Mouse (Mus musculus): Measurements from ENCODE around the gene Tmem51.
"Not testable (repeated sequence)": the region's sequence is repeated elsewhere in the genome, so short reads cannot be mapped to it uniquely, and the experiment has no call there.

The Tmem51 gene

DNA sequence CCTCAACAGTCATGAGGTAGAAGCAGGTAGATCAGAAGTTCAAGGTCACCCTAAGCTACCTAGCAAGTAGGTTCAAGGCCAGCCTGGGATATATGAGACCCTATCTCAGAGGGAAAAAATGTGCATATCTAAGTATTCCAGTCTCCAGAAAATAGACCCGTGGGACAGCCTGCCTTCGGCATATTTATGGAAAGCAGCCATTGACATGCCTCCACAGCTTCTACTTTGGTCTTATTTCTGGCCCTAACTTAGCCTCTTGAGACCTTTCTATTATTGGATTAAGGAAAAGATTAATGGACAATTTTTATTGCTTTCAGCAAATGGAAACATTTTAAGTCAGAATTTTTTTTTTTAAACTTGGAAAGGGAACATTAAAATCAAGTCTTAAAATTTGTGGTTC is 57.1 kb downstream of the Tmem51 start:
- no peaks in the 10 kb centered on the region for H3K27me3 ChIP-seq (ENCODE audit: control insufficient read depth, insufficient read depth, low read length, poor library complexity, severe bottlenecking)
- no peak for DNase-seq (ENCODE audit: low read depth, low spot score)
- H3K36me3 ChIP-seq (ENCODE audit: control insufficient read depth, insufficient read depth, low read length, poor library complexity, severe bottlenecking), result no peaks in the 10 kb centered on the region

DNA sequence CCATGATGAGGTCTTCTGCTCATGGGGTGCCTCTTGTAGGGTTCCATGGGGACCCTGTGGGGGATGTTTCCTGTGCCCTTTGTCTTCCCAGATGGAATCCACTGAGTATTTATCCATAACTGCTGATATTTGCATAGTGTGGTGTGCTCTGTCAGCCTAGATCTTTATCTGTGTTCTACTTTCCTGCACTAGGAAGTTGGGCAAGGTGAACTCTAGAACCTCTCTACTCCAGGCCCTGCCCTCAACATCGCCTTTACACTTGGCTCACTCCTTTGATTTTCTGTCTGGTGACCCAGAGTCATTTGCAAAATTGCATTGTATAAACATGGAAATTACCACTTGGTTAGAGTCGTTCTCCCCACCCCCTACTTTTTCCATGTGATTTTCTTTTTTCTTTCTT is 59.6 kb downstream of the Tmem51 start:
- Histone ChIP-seq H3K36me3 (ENCODE audit: control insufficient read depth, insufficient read depth, low read length, poor library complexity, severe bottlenecking) (no peaks in the 10 kb centered on the region), H3K27me3 (ENCODE audit: control insufficient read depth, insufficient read depth, low read length, poor library complexity, severe bottlenecking) (no peaks in the 10 kb centered on the region)
- no peak for DNase-seq (ENCODE audit: low read depth, low spot score)

DNA sequence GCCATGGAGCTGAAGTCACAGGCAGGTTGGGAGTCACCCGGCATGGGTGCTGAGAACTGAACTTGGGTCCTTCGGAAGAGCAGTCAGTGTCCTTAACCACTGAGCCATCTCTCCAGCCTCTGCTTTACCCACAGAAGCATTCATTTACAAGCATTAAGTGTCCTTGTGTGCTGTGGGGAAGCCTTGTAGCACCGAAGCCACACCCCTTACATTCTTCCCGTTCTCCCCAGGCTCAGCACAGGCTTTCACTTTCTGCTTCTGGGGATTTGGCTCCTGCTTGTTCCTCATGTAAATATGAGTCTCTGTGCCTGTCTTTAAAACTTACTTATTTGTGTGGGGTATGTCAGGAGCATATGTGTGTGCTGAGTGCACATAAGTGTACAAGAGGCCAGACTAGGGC is 60.9 kb downstream of the Tmem51 start:
- H3K36me3 ChIP-seq (ENCODE audit: control insufficient read depth, insufficient read depth, low read length, poor library complexity, severe bottlenecking), result no peaks in the 10 kb centered on the region
- no peak for DNase-seq (ENCODE audit: low read depth, low spot score)
- no peaks in the 10 kb centered on the region for H3K27me3 ChIP-seq (ENCODE audit: control insufficient read depth, insufficient read depth, low read length, poor library complexity, severe bottlenecking)

DNA sequence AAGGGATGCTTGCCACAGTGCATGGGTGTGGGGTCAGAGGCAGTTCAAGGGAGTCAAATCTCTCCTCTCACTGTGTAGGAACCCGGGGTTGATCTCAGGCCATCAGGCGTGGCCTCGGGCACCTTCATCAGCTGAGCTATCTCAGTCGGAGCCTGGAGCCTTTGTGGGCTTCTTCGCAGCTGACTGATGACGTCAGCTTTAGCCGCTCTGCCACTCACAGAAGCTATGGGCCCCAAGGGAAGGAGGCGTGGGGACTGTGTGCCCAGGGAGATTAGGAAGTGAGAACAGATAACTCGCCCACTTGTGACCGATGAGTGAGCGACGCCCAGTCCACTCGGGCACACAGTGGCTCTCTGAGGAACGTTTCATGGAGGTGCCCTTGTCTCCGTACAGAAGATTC is 66.4 kb downstream of the Tmem51 start:
- Histone ChIP-seq H3K36me3 (ENCODE audit: control insufficient read depth, insufficient read depth, low read length, poor library complexity, severe bottlenecking) (no peaks in the 10 kb centered on the region), H3K27me3 (ENCODE audit: control insufficient read depth, insufficient read depth, low read length, poor library complexity, severe bottlenecking) (no peaks in the 10 kb centered on the region)
- peak; percentile 73 for DNase-seq (ENCODE audit: low read depth, low spot score)

DNA sequence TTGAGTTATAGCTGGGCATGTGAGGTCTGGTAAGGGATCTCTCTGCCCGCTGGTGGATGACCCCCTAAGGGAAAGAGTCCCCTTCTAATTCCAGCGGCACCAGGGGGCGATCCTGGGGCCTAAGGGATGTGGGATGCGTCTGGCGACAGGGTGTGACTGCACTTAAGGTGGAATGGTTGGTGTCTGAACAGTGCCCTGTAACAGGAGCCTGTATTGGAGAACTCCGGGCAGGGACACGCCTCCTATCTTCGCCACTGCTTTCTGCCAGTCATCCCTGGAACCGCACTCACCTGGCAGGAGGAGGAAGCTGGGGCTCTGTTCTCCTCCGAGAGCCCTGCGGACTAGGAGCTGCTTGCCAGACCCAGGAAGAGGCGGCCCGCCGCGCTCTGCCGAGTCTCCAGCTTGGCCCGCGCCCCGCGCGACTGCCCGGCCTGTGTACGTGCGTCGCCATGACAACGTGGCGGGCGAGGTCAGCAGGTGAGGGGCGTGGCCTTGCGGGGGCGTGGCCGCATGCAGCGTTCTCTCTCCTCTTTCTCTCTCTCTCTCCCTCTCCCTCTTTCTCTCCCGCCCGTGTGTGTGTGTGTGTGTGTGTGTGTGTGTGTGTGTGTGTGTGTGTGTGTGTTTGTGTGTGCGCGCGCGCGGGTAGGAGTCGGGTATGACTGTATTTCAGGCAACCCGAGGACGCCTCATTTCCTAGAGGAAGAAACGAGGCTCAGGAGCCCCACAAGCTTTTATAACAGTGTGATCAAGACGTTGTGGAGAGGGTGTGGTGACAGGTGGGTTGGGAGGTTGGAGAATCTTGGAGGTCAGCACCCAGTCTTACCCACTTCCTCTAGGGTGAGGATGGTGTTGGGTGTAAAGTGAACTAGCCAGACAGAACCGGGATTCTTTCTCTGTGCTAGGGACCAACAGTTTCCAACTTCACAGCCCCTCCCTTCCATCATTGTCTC is 69.2 kb downstream of the Tmem51 start, which contains the start of gene Fhad1:
TSS of gene Fhad1 (minus strand) at position 424 of the 950 bp plus-strand sequence.
- Histone ChIP-seq H3K36me3 (ENCODE audit: control insufficient read depth, insufficient read depth, low read length, poor library complexity, severe bottlenecking) (no peaks in the 10 kb centered on the region), H3K27me3 (ENCODE audit: control insufficient read depth, insufficient read depth, low read length, poor library complexity, severe bottlenecking) (no peaks in the 10 kb centered on the region)
- DNase-seq (ENCODE audit: low read depth, low spot score), result peak; percentile 78

DNA sequence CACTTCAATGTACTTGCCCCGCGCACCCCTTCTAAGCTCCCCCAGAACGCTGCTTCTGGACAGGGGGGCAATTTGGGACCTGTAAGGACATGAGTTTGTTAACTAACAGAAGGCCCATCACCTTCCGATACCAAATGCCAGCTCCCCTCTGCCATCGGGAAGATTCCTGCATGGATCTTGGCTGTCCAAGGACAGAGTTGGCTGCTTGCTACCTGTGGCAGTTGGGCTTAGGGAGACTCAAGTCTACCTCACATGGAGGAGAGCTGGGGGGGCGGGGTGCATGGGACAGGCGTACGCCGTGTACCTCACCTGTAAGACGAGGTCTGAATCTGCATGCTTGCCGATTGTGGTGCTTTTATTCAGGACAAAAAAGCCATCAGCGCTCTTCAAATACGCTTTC is 72.9 kb downstream of the Tmem51 start:
- DNase-seq (ENCODE audit: low read depth, low spot score), result no peak
- no peaks in the 10 kb centered on the region for H3K36me3 ChIP-seq (ENCODE audit: control insufficient read depth, insufficient read depth, low read length, poor library complexity, severe bottlenecking)
- H3K27me3 ChIP-seq (ENCODE audit: control insufficient read depth, insufficient read depth, low read length, poor library complexity, severe bottlenecking), result no peaks in the 10 kb centered on the region

DNA sequence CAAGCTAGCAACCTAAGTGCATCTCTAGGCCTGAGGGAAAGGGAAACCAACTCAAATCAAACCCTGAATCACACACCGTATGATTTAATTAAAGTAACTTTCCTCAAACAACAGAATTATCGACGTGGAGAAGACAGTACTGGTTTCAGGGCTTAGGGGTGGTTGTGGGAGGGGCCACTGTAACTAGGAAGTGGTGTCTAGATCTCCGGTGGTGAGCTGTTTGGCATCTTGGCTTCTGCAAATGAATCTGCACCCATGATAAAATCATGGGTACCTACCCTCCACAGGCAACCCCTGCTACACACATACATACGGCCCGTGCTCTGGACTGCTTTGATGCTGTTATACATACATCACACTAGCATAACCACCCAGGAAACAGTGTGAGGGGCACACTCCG is 73.7 kb downstream of the Tmem51 start:
- H3K27me3 ChIP-seq (ENCODE audit: control insufficient read depth, insufficient read depth, low read length, poor library complexity, severe bottlenecking), result no peaks in the 10 kb centered on the region
- no peak for DNase-seq (ENCODE audit: low read depth, low spot score)

DNA sequence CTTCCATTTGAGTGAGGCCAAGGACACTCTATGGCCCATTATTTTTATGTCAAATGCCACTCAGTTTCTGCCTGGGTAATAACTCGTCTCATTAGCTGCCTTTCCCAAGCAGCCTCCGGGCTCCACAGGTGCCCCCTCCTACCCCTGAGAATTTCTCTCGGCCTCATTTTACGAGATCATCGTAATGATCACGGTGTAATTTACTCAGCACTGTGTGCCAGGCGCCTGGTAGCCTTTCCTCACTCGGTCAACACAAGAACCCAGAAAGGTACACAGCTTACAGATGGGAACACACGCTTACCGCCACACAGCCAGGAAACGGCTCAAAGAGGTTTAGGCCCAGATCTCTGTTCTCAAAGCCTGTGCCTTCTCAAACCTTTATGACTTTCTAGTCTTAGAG is 75.9 kb downstream of the Tmem51 start:
- H3K27me3 ChIP-seq (ENCODE audit: control insufficient read depth, insufficient read depth, low read length, poor library complexity, severe bottlenecking), result no peaks in the 10 kb centered on the region
- DNase-seq (ENCODE audit: low read depth, low spot score), result no peak
- no peaks in the 10 kb centered on the region for H3K36me3 ChIP-seq (ENCODE audit: control insufficient read depth, insufficient read depth, low read length, poor library complexity, severe bottlenecking)

More for the DNA sequence above, 73.7 kb downstream of the Tmem51 start:
- H3K36me3 ChIP-seq (ENCODE audit: control insufficient read depth, insufficient read depth, low read length, poor library complexity, severe bottlenecking), result no peaks in the 10 kb centered on the region

DNA sequence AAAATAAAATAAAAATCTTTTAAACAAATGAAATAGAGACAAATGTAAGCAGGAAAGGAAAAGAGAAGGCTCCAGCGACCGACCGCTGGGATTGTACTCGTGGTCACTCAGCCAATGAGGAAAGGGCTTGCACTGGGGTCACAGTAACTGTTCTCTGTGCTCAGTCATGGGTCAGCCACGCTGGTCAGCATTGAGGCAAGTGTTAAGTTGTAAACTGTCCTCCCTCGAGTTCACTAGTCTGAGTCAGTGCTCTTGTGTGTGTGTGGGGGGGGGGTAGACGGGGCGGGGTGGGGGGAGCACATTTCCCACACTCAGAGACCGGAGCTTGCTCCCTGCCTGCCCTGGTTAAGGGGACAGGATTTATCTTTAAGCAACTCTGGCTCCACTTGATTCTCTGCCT is 83.5 kb downstream of the Tmem51 start:
- DNase-seq (ENCODE audit: low read depth, low spot score), result no peak
- Histone ChIP-seq H3K27me3 (ENCODE audit: control insufficient read depth, insufficient read depth, low read length, poor library complexity, severe bottlenecking) (no peaks in the 10 kb centered on the region), H3K36me3 (ENCODE audit: control insufficient read depth, insufficient read depth, low read length, poor library complexity, severe bottlenecking) (no peaks in the 10 kb centered on the region)

DNA sequence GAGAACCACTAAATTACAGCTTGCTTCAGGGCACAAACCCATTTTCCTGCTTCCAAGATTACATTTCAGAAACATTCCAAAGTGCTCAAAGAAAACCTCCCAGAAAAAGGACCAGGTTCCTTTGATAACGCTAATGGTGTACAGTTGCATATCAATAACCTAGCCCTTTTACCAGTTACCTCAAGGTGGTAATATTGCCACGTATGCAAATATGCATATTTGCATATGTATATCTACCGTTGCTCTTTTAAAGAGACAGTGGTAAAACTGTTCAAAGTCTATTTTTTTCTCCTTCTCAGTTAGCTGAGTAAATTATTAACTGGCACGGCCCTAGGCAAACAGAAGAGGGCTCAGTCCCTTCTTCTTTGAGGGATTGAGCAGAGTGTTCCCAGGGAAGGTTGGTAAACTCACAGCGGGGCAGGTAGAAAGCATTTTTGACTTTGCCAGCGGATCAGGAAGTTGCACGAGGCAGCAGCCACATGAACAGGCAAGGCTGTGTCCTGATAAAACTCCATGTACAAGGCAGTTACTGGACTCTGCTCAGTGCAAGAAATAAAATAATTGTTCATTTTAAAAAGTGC is 84.5 kb downstream of the Tmem51 start:
- no peak for DNase-seq (ENCODE audit: low read depth, low spot score)
- Histone ChIP-seq H3K27me3 (ENCODE audit: control insufficient read depth, insufficient read depth, low read length, poor library complexity, severe bottlenecking) (no peaks in the 10 kb centered on the region), H3K36me3 (ENCODE audit: control insufficient read depth, insufficient read depth, low read length, poor library complexity, severe bottlenecking) (no peaks in the 10 kb centered on the region)

DNA sequence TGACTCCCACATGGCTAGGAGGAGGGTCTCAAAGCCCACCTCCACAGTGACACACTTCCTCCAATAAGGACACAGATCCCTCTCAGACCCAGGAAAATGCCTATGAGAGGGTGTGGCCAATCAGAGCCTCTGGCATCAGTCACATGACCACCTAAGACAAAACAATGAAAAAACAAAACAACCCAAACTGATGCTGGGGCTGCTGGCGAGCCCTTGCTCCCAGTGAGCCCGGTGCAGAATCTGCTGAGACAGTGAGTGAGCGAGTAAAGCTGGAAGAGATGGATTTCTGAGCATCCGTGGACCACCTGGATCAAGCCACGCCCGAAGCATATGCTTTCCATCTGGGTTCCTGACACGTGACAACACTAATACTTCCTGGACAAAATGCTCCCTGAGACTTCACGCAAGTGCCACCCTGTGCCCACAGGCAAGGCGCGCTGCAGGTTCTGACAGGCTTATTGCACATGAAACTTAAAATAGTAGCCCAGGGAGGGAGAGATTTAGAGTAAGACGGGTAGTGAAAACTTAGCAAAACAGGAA is 85.8 kb downstream of the Tmem51 start:
- Histone ChIP-seq H3K27me3 (ENCODE audit: control insufficient read depth, insufficient read depth, low read length, poor library complexity, severe bottlenecking) (no peaks in the 10 kb centered on the region), H3K36me3 (ENCODE audit: control insufficient read depth, insufficient read depth, low read length, poor library complexity, severe bottlenecking) (no peaks in the 10 kb centered on the region)
- peak; percentile 31 for DNase-seq (ENCODE audit: low read depth, low spot score)

DNA sequence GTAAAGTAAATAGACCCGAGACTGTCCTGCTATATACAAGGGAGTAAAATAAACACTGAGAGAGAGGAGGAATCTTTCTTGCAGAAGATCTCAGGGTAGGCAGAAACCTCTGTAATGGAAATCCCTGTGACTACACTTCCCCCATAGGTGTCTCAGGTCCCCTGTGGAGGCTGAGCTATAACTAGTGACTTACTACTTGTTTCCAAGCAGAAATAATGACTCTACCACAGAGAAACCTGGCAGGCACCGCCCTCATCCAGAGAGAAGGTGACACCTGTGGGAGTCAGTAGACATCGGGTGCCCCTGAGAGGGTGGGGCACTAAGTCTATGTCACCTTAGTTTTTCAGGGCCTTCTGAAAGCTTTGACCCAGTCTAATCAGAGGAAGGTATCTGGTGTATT is 87.2 kb downstream of the Tmem51 start:
- Histone ChIP-seq H3K27me3 (ENCODE audit: control insufficient read depth, insufficient read depth, low read length, poor library complexity, severe bottlenecking) (no peaks in the 10 kb centered on the region), H3K36me3 (ENCODE audit: control insufficient read depth, insufficient read depth, low read length, poor library complexity, severe bottlenecking) (no peaks in the 10 kb centered on the region)
- no peak for DNase-seq (ENCODE audit: low read depth, low spot score)

DNA sequence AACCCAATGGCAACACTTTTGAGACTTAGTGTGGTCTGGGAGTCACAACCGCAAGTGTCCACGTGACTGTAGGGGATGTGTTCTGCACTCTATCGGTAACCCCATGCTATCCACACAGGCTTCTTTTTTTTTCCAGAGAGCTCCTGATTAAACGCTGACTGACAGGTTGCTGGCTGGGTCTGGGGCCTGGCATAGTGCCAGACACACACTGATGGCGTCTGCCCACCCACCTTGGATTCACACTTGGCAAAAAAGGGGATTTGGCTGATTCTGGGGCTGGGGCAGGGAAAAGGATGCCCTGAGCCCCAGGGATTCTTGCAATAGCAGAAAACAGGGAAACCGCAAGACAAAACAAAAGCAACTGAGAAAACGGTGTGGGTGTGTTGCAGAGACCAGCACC is 88.0 kb downstream of the Tmem51 start:
- DNase-seq (ENCODE audit: low read depth, low spot score), result no peak
- Histone ChIP-seq H3K36me3 (ENCODE audit: control insufficient read depth, insufficient read depth, low read length, poor library complexity, severe bottlenecking) (no peaks in the 10 kb centered on the region), H3K27me3 (ENCODE audit: control insufficient read depth, insufficient read depth, low read length, poor library complexity, severe bottlenecking) (no peaks in the 10 kb centered on the region)

DNA sequence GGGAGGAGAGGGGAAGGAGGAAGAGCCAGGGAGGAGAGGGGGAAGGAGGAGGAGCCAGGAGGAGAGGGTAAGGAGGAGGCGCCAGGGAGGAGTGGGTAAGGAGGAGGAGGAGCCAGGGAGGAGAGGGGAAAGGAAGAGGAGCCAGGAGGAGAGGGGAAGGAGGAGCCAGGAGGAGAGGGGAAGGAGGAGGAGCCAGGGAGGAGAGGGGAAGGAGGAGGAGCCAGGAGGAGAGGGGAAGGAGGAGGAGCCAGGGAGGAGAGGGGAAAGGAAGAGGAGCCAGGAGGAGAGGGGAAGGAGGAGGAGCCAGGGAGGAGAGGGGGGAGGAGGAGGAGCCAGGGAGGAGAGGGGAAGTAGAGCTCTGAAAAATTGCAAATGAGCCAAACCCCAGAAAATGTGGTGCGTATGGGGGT is 90.0 kb downstream of the Tmem51 start:
- not testable (repeated sequence) for H3K36me3 ChIP-seq (ENCODE audit: control insufficient read depth, insufficient read depth, low read length, poor library complexity, severe bottlenecking); DNase-seq (ENCODE audit: low read depth, low spot score); H3K27me3 ChIP-seq (ENCODE audit: control insufficient read depth, insufficient read depth, low read length, poor library complexity, severe bottlenecking)

DNA sequence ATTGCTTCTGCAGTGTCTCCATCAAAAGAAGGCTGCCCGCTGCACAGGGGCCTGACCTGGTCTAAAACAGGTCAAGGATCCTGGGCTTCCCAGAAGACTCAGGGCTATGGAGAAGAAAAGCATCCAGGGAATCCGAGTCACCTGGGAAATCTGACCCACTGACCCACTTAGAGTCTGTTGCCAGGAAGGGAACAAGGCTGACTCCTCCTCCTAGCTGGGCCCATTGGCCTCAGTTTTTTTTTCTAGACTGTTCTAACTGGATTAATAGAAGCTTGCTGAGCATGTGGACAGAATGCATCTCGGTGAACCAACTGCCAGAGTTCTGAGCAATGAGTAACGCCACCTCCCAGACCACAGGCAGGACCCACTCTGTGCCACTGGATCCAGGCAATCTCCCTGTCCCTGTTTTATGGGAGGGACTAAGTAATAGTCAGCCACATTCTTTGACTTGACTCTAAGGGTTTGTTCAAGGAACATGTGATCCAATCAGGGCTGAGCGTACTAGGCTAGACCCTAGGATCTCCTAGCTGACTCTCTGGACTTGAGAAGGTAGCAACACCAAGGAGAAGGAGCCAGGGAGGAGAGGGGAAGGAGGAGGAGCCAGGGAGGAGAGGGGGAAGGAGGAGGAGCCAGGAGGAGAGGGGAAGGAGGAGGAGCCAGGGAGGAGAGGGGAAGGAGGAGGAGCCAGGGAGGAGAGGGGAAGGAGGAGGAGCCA is 90.6 kb downstream of the Tmem51 start:
- Histone ChIP-seq H3K27me3 (ENCODE audit: control insufficient read depth, insufficient read depth, low read length, poor library complexity, severe bottlenecking) (no peaks in the 10 kb centered on the region), H3K36me3 (ENCODE audit: control insufficient read depth, insufficient read depth, low read length, poor library complexity, severe bottlenecking) (no peaks in the 10 kb centered on the region)
- DNase-seq (ENCODE audit: low read depth, low spot score), result no peak

Measured in splenic B cell, adult 2 months (primary cell).